Mouse (Mus musculus) lung, postnatal 4 days (tissue): ENCODE measurements at regions not wholly inside any gene's neighbourhood (a gene's known extent, or its start where the extent isn't known, plus 50 kb on each side); places are given as distances from the start of the nearest gene placed in this dataset.

Source experiments
- DNase-seq, 2 experiments: peaks; one replicate each; pipeline ENCODE4 v3.0.0; 2021

DNA sequence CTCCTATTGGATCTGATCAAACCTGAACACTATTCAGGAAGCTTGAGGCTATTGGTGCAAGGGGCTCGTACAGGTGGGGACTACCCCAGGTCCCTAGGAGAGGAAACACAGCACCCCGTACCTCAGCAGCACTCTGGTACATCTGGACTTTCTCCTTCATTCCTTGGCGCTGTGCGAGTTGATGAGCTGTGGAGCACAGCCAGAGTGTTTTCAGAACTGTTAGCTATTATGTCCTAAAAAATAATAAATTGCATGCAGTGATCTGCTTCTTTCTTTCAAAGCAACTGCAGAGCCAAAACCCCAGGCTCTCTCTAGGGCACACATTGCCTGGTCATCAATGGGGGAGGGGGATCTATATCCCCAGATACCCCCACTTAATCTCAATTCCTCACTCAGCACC, 122.6 kb downstream of the Gm12728 start:
- DNase-seq, result peak in 1 of 2 experiments; percentile 50

DNA sequence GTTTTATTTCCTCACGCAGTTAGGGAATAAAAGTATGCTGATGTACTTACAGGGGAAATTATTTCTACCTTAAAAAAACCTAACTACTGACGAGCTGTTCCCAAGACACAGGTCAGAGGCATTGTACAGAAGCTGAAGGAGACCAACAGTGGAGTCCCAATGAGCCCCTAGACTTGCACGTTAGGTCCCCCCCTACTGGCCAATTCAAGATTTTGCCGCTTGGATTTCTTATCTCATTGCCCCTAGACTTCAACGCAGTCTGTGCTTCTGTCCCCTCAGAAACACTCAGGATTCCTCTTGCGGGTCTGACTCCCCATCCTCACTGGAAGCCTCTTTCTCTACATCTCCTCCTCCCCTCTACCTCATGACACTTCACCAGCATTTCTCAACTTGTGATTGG, 125.3 kb downstream of the Gm12728 start:
- DNase-seq, result peak in 1 of 2 experiments; percentile 41

DNA sequence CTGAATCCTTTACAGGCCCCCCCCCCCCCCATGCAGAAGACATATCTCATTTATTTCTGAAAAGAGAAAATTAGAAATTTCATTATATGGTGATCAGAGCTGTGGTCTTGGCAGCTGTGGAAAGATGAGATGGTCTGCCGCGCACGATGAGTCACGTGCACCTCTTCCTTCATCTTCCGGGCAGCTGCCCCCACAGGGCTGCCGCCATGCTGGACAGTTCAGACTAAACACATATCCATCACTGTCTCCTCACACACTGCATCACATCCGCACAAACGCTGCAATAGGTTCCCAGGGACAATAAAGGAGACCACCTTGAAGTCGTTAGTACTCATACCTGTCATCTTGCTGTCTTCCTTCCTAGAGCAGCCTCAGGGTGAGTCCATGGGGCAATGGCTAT, 126.6 kb downstream of the Gm12728 start:
- DNase-seq, result peak in 1 of 2 experiments; percentile 65

DNA sequence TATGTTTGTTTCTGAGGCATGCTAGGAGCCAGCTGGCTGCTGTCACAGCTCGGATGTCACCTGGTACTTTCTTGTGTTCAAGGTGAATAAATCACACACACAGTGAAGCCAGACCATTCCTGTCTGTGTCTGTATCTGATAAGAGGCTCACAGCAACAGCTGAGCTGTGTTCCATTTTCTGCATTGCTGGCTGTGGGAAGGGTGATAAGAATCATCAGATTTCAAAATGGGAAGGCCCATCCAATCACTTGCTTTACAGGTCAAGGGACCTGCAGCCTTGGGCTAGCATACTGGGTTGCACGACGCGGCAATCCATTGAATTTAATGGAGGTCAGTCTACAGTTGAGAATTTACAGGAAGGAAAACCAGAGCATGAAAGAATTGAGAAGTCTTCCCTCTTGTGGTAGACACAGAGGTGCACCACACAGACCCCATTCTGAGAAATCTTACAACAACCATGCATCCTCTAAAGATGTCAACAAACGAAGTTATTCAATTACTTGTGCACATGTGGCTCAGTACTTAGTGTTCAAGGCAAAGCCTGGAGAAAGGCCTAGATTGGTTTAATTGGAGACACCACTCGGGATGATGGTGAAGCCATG, 135.2 kb downstream of the Gm12728 start:
- no peak for DNase-seq

DNA sequence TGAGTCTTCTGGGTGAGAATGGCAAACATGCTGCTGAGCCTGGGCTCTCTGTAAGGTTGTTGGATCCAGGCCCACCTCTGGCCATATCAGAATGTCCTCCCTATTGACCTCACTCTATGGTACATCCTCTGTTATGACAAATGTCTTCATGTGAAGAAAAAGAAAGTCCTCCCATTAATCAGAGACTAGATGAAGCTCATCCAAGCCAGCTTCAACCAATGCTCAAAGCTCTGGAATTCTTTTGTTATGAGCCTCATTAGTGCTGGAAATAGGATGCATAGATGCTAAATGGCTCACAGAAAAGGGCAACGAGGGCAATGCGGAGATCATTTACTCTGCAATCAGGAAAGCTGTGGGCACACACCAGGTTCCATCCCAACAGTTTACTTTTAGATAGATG, 135.8 kb downstream of the Gm12728 start:
- no peak for DNase-seq

DNA sequence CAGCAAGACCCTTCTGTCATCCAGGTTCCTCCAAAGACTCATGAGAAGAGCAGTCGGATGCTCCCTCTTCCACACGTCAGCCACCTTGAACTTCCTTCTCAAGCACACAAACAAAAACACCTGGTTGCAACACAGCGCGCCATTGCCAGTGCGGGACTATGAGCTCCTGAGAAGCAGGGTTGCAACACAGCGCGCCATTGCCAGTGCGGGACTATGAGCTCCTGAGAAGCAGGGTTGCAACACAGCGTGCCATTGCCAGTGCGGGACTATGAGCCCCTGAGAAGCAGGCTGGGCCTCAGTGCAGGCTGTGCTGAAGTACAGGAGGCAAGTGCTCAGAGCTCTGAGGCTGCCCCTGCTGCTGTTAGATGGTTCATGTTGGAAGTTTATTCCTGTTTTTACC, 140.0 kb downstream of the Gm12728 start:
- no peak for DNase-seq

DNA sequence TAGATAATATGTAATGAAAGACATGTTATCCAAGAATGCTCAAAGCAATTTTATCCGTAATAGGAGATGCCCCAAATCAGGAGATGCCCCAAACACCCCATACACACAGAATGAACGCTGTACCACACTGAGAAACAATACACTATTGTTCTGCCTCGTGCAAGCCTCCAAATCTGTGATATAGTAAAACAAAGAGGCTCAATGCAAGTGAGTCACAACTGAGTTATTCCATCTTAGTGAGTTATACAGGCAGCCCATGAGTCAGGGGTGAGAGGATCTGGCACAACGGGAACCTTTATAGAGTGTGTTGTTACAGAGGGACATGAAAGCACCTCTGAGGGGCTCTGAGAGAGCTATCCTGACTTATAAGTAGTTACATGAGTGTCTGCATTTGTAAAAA, 145.3 kb downstream of the Gm12728 start:
- no peak for DNase-seq

DNA sequence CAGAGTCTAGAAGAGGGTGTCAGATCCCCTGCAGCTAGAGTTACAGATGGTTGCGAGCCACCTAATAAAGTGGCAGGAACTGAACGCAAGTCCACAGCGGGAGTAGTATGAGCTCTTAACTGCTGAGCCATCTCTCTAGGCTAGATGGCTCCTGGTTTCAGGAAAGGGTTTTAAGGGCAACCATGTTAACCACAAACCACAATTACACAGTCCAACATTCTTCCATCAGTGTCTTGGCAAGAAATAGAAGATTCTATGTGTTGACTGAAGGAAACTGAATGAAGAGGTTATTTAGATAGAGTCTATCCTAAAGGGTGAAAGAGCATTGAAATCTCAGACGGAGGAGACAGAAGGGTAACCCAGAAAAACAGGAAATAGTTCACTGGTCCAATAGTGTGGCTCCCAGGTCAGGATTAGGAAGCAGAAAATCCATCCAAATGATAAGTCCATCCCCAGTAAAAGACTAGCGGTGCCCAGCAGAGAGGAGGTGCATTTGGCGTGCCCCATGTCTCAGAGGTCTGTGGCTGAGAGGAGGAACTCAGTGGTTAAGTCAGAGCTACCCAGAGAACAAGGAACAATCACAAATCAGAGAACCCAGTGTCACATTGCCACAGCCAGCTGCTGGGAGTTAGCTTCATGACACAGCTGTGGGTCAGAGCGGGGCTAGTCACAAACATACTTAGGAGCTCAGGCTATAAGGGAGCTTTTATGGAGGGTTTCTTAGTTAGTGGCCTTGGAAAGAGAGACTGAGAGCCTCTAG, 147.3 kb downstream of the Gm12728 start:
- DNase-seq, result no peak

DNA sequence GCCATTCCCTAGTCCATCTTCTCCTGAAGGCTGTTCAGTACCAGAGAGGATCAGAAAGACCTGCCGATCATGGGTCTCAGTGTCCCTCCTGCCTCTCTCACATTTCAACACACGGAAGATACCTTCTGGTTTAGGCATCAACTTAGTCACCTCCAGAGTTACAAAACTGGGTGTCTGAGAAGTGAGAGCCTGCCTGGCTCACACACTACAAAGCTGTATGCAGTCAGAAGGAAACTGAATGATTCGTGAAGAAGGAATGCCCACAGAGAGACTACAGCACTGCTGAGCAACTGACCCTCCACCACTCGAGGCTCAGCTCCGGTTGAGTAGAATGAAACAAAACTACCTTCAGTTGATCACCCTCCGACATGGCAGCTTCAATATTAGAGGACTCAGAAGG, 147.9 kb downstream of the Gm12728 start:
- DNase-seq, result no peak

DNA sequence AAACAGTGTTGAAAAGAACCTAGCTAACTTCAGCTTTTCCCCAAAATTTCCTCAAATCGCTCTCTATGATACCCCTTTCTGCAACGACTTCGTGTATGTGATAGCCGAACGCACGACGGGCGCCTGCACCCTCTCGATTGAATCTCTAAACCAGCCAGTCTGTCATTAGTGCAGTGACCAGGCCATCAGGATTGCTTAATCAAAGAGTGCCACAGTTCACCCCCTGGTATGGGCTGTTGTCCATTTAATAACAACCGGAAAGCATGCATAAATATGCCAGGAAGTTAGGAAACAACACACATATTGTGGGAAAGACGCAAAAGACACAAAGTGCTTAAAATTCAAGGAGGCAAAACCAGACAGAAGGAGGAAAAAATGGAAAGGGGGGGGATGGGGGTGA, 149.2 kb downstream of the Gm12728 start:
- DNase-seq, result no peak

DNA sequence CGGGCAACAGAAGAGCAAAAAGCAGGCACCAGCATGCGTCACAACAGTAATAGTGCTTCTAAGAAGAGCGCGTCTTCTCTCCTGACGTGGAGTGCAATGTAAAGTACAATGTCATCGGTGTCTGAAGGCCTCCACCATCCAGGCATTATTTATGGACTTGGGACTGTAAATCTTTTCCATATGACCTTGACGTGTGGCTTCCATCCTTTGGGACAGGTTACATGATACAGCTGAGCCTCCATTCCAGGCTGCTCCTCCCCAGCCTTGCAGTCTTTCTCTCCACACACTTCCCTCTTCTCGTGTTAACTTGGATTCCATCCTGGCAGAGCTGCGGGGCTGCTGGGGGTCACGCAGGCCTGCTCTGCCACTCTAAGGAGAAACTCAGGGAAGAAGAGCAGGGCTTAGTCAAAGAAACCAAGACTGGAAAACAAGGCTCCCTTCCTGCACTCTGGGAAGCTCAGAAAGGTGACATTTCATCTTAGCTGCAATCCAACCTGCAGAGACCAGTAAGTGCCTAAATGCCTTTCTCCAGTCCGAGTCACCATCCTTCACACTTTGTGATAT, 150.0 kb downstream of the Gm12728 start:
- no peak for DNase-seq

DNA sequence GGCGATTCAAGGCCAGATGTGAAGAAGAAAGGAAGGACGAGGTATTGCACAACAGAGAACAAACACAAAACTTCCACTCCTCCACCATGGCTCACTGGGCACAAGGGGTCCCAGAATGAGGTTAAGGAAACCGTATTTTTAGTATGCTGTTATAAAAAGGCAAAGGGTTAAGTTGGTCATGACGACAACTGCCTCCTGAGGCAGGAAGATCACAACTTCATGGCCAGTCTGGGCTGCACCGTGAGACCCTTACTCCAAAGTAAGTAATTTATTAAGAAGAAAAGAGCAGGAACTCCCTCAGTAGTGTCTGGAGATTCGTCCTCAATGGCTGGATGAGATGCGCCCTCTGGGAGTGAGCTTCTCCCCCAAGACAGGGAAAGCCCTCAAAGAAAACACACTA, 151.2 kb downstream of the Gm12728 start:
- DNase-seq, result no peak

DNA sequence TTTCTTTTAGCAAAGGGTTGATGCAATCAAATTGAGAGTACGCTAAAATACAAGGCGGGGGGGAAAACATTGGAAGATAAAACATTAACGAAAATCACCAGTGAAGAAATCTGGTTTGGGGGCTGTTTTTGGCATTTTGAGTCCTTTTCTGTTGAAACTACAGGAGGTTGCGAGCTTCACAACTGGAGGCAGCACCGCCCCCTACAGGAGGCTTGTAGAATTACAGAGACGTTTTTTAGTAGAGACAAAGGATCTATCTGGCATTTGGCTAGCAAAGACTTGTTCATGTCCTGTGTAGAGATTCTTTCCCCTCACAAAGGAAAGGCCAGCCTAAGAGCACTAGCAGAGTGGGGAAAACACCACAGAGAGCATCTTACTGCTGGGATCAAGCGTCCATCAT, 152.1 kb downstream of the Gm12728 start:
- peak; percentile 33 to 67 for DNase-seq

DNA sequence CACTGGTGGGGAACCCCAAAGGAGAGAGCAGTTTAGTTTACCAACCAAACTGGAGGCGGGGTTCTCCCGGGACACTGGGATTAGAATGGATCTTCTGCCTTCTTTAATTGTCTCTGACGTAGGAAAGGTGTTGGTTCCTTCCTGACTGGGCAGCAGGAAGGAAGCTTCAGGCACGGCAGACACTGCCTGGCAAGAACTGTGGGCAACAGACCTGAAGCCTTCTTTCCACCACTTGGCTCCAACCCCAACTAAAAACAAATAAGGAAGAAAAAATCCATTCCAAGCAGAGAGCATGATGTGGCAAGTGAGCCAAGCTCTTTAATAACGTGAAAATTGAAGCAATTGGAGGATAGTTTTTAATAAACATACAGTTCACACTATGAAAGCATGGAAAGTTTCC, 155.3 kb downstream of the Gm12728 start:
- DNase-seq, result peak; percentile 9 to 42

DNA sequence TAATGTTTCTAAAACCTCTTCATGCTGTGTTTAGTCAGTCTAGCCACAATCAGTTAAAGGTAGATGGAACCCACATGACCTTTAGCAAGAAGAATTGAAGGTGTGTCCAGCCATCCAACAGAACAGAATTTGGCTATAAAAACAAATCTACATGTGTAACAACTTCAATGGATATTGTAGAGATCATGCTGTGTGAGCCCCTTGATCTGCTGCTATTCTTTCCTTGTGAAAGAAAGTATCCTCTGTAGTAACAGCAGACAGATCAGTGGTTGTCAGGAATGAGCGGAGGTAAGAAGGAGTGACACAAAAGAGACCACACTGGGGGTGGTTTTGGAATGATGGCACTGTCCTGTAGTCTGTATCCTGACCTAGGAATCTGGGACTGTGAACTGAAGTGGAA, 156.3 kb downstream of the Gm12728 start:
- no peak for DNase-seq

DNA sequence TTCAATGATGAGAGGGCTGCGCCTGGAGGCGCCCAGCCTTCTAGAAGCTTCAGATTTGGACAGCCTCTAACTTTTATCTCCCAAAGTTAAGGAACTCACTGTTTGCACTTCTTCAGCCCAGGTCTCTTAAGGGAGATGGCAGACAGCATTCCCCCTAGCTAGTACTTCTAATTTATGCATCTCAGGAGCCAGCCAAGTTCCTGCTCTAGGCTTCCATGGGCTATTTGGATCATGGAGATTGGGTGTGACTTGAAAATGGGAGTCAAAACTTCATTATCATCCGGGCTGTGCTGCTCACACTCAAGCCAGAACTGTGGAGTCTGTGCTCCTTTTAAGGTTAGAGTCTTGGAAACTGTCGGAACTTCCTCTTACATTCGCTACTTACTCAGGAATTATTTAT, 158.7 kb downstream of the Gm12728 start:
- DNase-seq, result no peak

DNA sequence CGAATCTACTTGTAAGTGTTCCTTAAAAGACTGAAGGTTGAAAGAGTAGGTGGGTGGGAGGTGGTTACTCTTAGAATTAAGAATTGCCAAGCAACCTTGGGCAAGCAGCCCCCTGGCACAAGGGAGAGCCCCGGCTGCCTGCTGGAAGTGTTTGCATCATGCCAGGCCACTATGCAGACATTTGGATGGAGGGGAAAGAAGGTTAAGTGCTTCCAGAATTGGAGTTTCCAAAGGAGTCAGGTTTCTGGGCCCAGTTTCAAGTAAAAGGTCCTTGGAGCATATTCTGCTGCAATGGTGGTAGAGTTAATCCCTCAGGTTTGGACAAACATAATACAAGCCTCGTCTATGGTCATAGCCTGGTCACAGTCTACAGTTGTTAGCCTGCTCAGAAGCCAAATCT, 162.7 kb downstream of the Gm12728 start:
- DNase-seq, result no peak

DNA sequence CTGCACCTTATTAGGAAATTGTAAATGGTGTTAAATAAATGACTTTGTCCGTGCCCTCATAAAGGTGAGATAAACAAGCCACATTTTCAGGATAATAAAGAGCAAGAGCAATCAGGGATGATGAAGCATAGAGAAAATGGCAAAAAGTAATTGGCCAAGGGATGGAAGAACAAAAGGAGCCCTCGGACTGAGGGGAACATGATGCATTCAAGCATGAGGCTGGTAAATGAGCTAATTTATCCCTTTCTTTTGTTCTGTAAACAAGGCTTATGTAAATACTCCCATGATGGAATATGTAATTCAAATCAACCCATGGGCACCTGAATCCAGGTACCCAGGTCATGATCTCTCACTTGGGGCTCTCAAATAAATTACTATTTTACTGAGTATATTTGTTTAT, 166.8 kb downstream of the Gm12728 start:
- DNase-seq, result no peak

DNA sequence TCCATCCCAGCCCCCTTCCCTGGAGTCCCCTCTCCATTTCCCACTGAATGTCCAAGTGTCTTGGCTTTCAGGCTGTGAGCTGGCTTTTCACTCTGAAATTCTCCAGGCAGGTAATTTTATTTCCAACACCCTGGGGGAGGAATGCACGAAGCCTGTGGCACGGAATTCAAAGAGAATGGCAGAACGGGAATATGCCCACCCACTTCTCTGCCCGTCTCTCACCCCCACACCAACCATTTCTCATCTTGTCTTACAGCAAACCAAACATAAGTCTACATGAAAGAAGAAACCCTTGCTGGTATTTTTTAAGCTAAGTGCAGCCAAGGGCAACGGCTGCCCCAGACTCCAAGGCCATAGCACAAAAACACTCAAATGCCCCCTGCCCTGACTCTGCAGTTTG, 168.7 kb downstream of the Gm12728 start:
- DNase-seq, result no peak

DNA sequence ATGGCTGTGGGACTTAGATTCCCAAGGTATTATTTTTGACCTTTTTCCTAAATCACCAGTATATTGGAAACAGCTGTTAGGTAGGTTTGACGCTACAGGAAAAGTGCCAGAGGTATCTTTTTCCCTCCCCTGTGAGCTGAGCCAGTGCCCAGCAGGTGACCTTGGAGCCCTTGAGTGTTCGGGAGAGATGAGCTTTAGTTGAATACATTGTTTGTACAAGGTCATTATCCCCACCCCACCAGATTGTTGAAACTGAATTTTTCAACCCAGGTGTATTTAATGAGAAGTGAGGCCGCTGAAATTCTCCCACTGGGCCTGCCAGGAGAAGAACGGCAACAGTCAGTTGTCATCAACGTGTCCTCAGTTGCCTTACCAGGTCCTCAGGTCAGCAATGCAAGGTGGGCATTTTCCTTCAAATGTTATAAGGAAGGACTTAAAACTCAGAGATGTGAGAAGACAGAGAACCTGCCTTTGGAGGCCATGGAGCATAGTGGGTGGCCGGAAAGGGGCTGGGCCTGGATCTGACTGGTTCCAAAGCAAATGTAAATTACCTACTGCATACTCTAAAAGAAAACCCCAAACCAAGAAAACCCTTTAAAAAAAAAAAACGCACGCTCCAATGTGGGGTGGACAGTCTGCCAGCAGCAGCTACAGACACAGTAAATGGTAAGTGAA, 172.2 kb downstream of the Gm12728 start:
- DNase-seq, result no peak

DNA sequence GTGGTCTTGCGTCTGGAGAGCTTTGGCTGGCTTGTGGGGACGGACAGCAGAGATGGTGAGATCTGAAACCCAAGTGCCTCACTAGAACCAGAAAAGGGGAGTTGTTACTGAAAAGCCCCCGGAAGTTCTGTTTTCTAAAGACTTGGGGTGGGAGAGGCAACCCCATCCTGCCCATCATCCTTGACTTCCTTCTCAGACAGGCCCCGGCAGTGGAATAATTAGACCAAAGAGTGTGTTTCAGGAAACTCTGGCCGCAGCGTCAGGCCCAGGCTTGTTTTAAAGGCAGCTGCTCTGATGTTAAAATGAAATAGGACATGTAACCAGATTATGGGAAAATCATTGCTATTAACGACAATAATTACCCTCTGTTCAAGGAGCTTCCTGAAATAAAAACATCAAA, 172.9 kb downstream of the Gm12728 start:
- no peak for DNase-seq

DNA sequence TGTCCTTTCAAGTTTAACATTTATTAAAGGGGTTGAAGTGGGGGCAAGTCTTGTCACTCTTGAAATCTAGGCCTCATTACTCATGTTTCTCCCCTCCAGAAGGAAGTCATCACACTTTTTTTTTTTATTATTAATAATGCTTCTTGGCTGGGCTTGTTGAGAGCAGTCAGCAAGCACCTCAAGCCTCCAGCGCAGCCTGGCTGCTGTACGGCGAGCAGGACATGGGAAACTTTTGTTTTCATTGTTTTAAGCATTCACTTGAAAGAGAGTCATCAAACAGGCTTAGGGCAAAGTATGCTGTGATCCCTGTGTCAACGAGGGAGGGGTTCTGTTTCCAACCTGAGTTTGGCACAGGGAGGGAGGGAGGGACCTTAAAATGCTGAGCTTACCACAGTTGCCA, 178.7 kb downstream of the Gm12728 start:
- DNase-seq, result no peak

DNA sequence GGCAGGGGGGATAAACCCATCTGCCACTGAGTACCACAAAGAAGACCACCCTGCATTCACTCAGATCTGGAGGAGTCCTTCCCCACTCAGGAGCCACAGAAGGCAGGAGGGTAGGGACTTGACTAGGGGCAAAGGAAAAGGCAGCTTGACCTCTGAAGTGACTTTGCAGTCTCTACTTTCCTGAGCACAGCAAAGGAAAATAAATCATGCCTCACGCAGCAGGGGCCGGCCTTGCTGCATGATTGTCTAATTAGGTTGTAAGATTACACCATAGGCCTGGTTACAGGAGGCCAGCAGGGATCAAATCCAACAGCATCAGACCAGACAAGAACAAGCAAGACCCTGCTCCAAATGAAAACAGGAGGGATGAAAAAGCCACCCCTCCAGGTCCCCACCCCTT, 180.0 kb downstream of the Gm12728 start:
- peak in 1 of 2 experiments; percentile 25 for DNase-seq

DNA sequence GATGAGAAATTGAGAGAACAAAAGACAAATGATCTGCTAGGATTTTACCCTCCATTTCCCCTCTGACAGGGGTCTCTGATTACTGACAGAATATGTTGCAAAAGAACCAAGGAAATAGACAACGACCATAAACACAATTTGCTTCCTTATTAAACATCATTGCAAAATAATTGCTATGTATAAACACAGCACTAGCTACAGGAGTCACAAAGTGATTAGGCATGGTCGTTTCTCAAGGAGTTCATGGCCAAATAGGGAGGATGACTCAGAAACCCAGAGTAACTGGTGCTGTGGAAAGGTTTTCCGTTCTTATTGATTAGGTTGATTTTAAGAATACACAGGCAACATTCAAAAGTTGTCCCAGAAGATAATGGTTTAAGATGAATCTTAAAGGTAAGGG, 180.4 kb downstream of the Gm12728 start:
- DNase-seq, result no peak
